Comparison of ENCODE assay signal across 12 mouse cellular contexts in genomic region chr9:106436566-106436965, GRCm38 (mm10). TPM values are rescaled to one million over a fixed set of nuclear protein-coding genes. Genes with fewer than 3 reads are reported as not detected.
A peak's percentile ranks its signal among the peaks of the same experiment; 100 is the strongest.
DNase-seq lines count a peak whose midpoint lies in the region; ATAC-seq and TF ChIP-seq lines count a peak whose summit lies in the region.
"Had no signal": no experiment of that assay in that cellular context is flagged by ENCODE, and none has a peak within 500 bp of the region (broad histone marks: within the 10 kb centered on the region; RNA-seq: fewer than 3 reads in every experiment).

No protein-coding gene starts in this region.

- H3K27me3 ChIP-seq in forebrain, embryonic 13.5 days, result no peaks in the 10 kb centered on the region
- no peaks in the 10 kb centered on the region for H3K27me3 ChIP-seq in forebrain, embryonic 16.5 days (replicated peaks; ENCODE audit: control insufficient read depth, insufficient read depth, low read length)
- peaks cover 7% of the 10 kb centered on the region for H3K27me3 ChIP-seq in megakaryocyte, embryonic 14.5 days (replicated peaks)
- H3K27me3 ChIP-seq in G1E (ENCODE audit: insufficient read depth, low read length), result no peaks in the 10 kb centered on the region
- no peaks in the 10 kb centered on the region for H3K27me3 ChIP-seq in liver, embryonic 13.5 days
- H3K27me3 ChIP-seq: lung, embryonic 15.5 days had no signal

- 89% methylated on average over 9 of the region's 9 CpGs for WGBS in forebrain, embryonic 13.5 days
- 85% methylated on average over 9 of the region's 9 CpGs for WGBS in forebrain, embryonic 16.5 days
- 68% methylated on average over 9 of the region's 9 CpGs for WGBS in liver, embryonic 13.5 days (ENCODE audit: insufficient replicate concordance)

- H3K4me1 ChIP-seq in forebrain, embryonic 13.5 days, result peaks cover 26% of the 10 kb centered on the region
- H3K4me1 ChIP-seq in forebrain, embryonic 16.5 days (replicated peaks; ENCODE audit: control insufficient read depth, insufficient read depth, low read length), result peaks cover 16% of the 10 kb centered on the region
- H3K4me1 ChIP-seq in megakaryocyte, embryonic 14.5 days, result peaks cover 68% of the 10 kb centered on the region
- peaks cover 70% of the 10 kb centered on the region for H3K4me1 ChIP-seq in G1E (ENCODE audit: insufficient read depth, low read depth, low read length)
- H3K4me1 ChIP-seq in liver, embryonic 13.5 days (replicated peaks), result peaks cover 76% of the 10 kb centered on the region

- H3K9ac ChIP-seq in forebrain, embryonic 13.5 days, result 0 out of 2 replicates have a peak overlapping the region, but pooled peaks have one; percentile 30
- H3K9ac ChIP-seq in forebrain, embryonic 16.5 days (replicated peaks; ENCODE audit: low read depth, low read length), result no peak overlapping the region
- no peak overlapping the region for H3K9ac ChIP-seq in liver, embryonic 13.5 days

- DNase-seq in G1E (ENCODE audit: low spot score), result no peak
- DNase-seq in liver, embryonic 13.5 days, result no peak
- DNase-seq in adrenal gland, postnatal 14 days, result no peak
- no peak for DNase-seq in spleen, postnatal 4 days (ENCODE audit: low spot score in 2 of 2)
- DNase-seq: cerebellum, adult 11-12 months; right cerebral cortex, adult 18-20 months; thymus, adult 18-20 months had no signal

- ATAC-seq in forebrain, embryonic 13.5 days, result no peak
- ATAC-seq in forebrain, embryonic 16.5 days, result no peak
- no peak for ATAC-seq in megakaryocyte, adult 5-6 weeks (ENCODE audit: poor library complexity, severe bottlenecking)
- no peak for ATAC-seq in G1E (ENCODE audit: extremely low read depth, insufficient number of reproducible peaks, low FRiP score, poor library complexity, severe bottlenecking)
- ATAC-seq in liver, embryonic 13.5 days (ENCODE audit: low read depth), result no peak

- no peak overlapping the region for H3K4me3 ChIP-seq in forebrain, embryonic 13.5 days
- H3K4me3 ChIP-seq in forebrain, embryonic 16.5 days (replicated peaks; ENCODE audit: low read length), result no peak overlapping the region
- H3K4me3 ChIP-seq in megakaryocyte, embryonic 14.5 days (replicated peaks), result peak overlapping the region; percentile 21
- H3K4me3 ChIP-seq in G1E (ENCODE audit: low read depth, low read length), result peak overlapping the region; percentile 36; the same call in 1 of the 2 replicates
- H3K4me3 ChIP-seq in liver, embryonic 13.5 days (replicated peaks), result no peak overlapping the region
- H3K4me3 ChIP-seq: lung, embryonic 15.5 days had no signal

- no peaks in the 10 kb centered on the region for H3K9me3 ChIP-seq in forebrain, embryonic 13.5 days (replicated peaks)
- no peaks in the 10 kb centered on the region for H3K9me3 ChIP-seq in forebrain, embryonic 16.5 days (ENCODE audit: control insufficient read depth, low read length)
- H3K9me3 ChIP-seq in megakaryocyte, embryonic 14.5 days, result no peaks in the 10 kb centered on the region
- H3K9me3 ChIP-seq in G1E (replicated peaks), result no peaks in the 10 kb centered on the region
- H3K9me3 ChIP-seq in liver, embryonic 13.5 days (replicated peaks), result no peaks in the 10 kb centered on the region
- H3K9me3 ChIP-seq: lung, embryonic 15.5 days had no signal

- no peak for TF ChIP-seq CTCF in G1E (IDR thresholded peaks at IDR 0.05; ENCODE audit: low read depth, low read length)

- H3K36me3 ChIP-seq in forebrain, embryonic 13.5 days (ENCODE audit: poor library complexity, severe bottlenecking), result peaks cover 40% of the 10 kb centered on the region
- peaks cover 10% of the 10 kb centered on the region; the same call in 1 of the 2 replicates for H3K36me3 ChIP-seq in forebrain, embryonic 16.5 days (ENCODE audit: control insufficient read depth, insufficient read depth)
- H3K36me3 ChIP-seq in megakaryocyte, embryonic 14.5 days (replicated peaks; ENCODE audit: low read length), result peaks cover 41% of the 10 kb centered on the region
- peaks cover 61% of the 10 kb centered on the region for H3K36me3 ChIP-seq in G1E (replicated peaks)
- peaks cover 33% of the 10 kb centered on the region for H3K36me3 ChIP-seq in liver, embryonic 13.5 days

- no peak overlapping the region for H3K27ac ChIP-seq in forebrain, embryonic 13.5 days
- H3K27ac ChIP-seq in forebrain, embryonic 16.5 days (ENCODE audit: low read length), result no peak overlapping the region
- no peak overlapping the region for H3K27ac ChIP-seq in liver, embryonic 13.5 days

- no peak overlapping the region for H3K4me2 ChIP-seq in forebrain, embryonic 13.5 days
- H3K4me2 ChIP-seq in forebrain, embryonic 16.5 days (ENCODE audit: low read length), result no peak overlapping the region
- peak overlapping the region; percentile 89 for H3K4me2 ChIP-seq in liver, embryonic 13.5 days

RNA-seq across cellular contexts. Expression of gene Acy1, which starts 1.6 kb away (rescaled TPM):
- 35.8 and 42.2 TPM in 2 replicates for polyA plus RNA-seq in forebrain, embryonic 13.5 days (2015; fragmentation: Nextera tagmentation; extraction: Ambion mirVana)
- polyA plus RNA-seq in forebrain, embryonic 16.5 days (2015; fragmentation: Nextera tagmentation; extraction: Ambion mirVana), result 31.5 and 31.7 TPM in 2 replicates
- 3.3 and 4.4 TPM in 2 replicates for polyA plus RNA-seq in megakaryocyte, embryonic 14.5 days (2012; ENCODE audit: insufficient read depth, low replicate concordance)
- total RNA-seq in megakaryocyte, adult 5-6 weeks (2015), result 1.4 and 4.8 TPM in 2 replicates
- total RNA-seq in megakaryocyte, adult 5-6 weeks (2017), result 3.5 and 4.8 TPM in 2 replicates
- 6.0 and 11.6 TPM in 2 replicates for total RNA-seq in G1E (2014; fragmentation: Nextera tagmentation)
- 11.0 and 17.1 TPM in 2 replicates for total RNA-seq in G1E (2017)
- polyA plus RNA-seq in G1E (2012), result 12.7 and 16.5 TPM in 2 replicates
- polyA plus RNA-seq in liver, embryonic 13.5 days (2015; fragmentation: Nextera tagmentation; extraction: Ambion mirVana), result 31.2 and 32.2 TPM in 2 replicates
- 14.2 and 20.2 TPM in 2 replicates for total RNA-seq in adrenal gland, postnatal 14 days (2021)

RNA-seq across cellular contexts. Expression of gene Rpl29, which starts 7.3 kb away (rescaled TPM):
- polyA plus RNA-seq in forebrain, embryonic 13.5 days (2015; fragmentation: Nextera tagmentation; extraction: Ambion mirVana), result 793 and 845 TPM in 2 replicates
- 564 and 591 TPM in 2 replicates for polyA plus RNA-seq in forebrain, embryonic 16.5 days (2015; fragmentation: Nextera tagmentation; extraction: Ambion mirVana)
- polyA plus RNA-seq in megakaryocyte, embryonic 14.5 days (2012; ENCODE audit: insufficient read depth, low replicate concordance), result 30.4 and 41.5 TPM in 2 replicates
- 1,974 and 2,078 TPM in 2 replicates for total RNA-seq in megakaryocyte, adult 5-6 weeks (2015)
- 1,150 and 1,200 TPM in 2 replicates for total RNA-seq in megakaryocyte, adult 5-6 weeks (2017)
- 149 and 190 TPM in 2 replicates for total RNA-seq in G1E (2014; fragmentation: Nextera tagmentation)
- total RNA-seq in G1E (2017), result 81.1 and 107 TPM in 2 replicates
- polyA plus RNA-seq in G1E (2012), result 29.5 and 38.8 TPM in 2 replicates
- polyA plus RNA-seq in liver, embryonic 13.5 days (2015; fragmentation: Nextera tagmentation; extraction: Ambion mirVana), result 772 and 835 TPM in 2 replicates
- 490 and 599 TPM in 2 replicates for total RNA-seq in adrenal gland, postnatal 14 days (2021)

RNA-seq across cellular contexts. Expression of gene Abhd14b, which starts 10.7 kb away (rescaled TPM):
- polyA plus RNA-seq in forebrain, embryonic 13.5 days (2015; fragmentation: Nextera tagmentation; extraction: Ambion mirVana), result 3.0 and 4.3 TPM in 2 replicates
- 6.2 and 7.7 TPM in 2 replicates for polyA plus RNA-seq in forebrain, embryonic 16.5 days (2015; fragmentation: Nextera tagmentation; extraction: Ambion mirVana)
- polyA plus RNA-seq in megakaryocyte, embryonic 14.5 days (2012; ENCODE audit: insufficient read depth, low replicate concordance), result 2.4 TPM in 1 of 2 replicates, not detected in the other
- 7.7 and 8.2 TPM in 2 replicates for total RNA-seq in megakaryocyte, adult 5-6 weeks (2015)
- 2.9 and 3.2 TPM in 2 replicates for total RNA-seq in megakaryocyte, adult 5-6 weeks (2017)
- total RNA-seq in G1E (2014; fragmentation: Nextera tagmentation) (6.9 and 7.7 TPM in 2 replicates), G1E (2017) (2.6 and 3.1 TPM in 2 replicates)
- polyA plus RNA-seq in G1E (2012), result 2.3 and 3.1 TPM in 2 replicates
- 16.7 and 18.2 TPM in 2 replicates for polyA plus RNA-seq in liver, embryonic 13.5 days (2015; fragmentation: Nextera tagmentation; extraction: Ambion mirVana)
- total RNA-seq in adrenal gland, postnatal 14 days (2021), result 23.6 and 33.1 TPM in 2 replicates

RNA-seq across cellular contexts. Expression of gene Abhd14a, which starts 10.9 kb away (rescaled TPM):
- 40.5 and 50.9 TPM in 2 replicates for polyA plus RNA-seq in forebrain, embryonic 13.5 days (2015; fragmentation: Nextera tagmentation; extraction: Ambion mirVana)
- 72.3 and 81.9 TPM in 2 replicates for polyA plus RNA-seq in forebrain, embryonic 16.5 days (2015; fragmentation: Nextera tagmentation; extraction: Ambion mirVana)
- polyA plus RNA-seq in megakaryocyte, embryonic 14.5 days (2012; ENCODE audit: insufficient read depth, low replicate concordance), result 3.3 and 10.6 TPM in 2 replicates
- 3.2 and 3.9 TPM in 2 replicates for total RNA-seq in megakaryocyte, adult 5-6 weeks (2015)
- total RNA-seq in megakaryocyte, adult 5-6 weeks (2017), result 2.2 and 4.2 TPM in 2 replicates
- 4.8 and 5.7 TPM in 2 replicates for total RNA-seq in G1E (2014; fragmentation: Nextera tagmentation)
- 7.7 and 8.4 TPM in 2 replicates for total RNA-seq in G1E (2017)
- polyA plus RNA-seq in G1E (2012), result 22.4 and 24.0 TPM in 2 replicates
- 24.4 and 26.3 TPM in 2 replicates for polyA plus RNA-seq in liver, embryonic 13.5 days (2015; fragmentation: Nextera tagmentation; extraction: Ambion mirVana)
- 17.1 and 18.4 TPM in 2 replicates for total RNA-seq in adrenal gland, postnatal 14 days (2021)

RNA-seq across cellular contexts. Expression of gene Pcbp4, which starts 16.5 kb away (rescaled TPM):
- 243 and 274 TPM in 2 replicates for polyA plus RNA-seq in forebrain, embryonic 13.5 days (2015; fragmentation: Nextera tagmentation; extraction: Ambion mirVana)
- polyA plus RNA-seq in forebrain, embryonic 16.5 days (2015; fragmentation: Nextera tagmentation; extraction: Ambion mirVana), result 221 and 249 TPM in 2 replicates
- 33.5 and 43.6 TPM in 2 replicates for polyA plus RNA-seq in megakaryocyte, embryonic 14.5 days (2012; ENCODE audit: insufficient read depth, low replicate concordance)
- total RNA-seq in megakaryocyte, adult 5-6 weeks (2015), result 1.5 and 2.9 TPM in 2 replicates
- total RNA-seq in megakaryocyte, adult 5-6 weeks (2017), result 2.4 and 4.0 TPM in 2 replicates
- 9.2 and 9.9 TPM in 2 replicates for total RNA-seq in G1E (2014; fragmentation: Nextera tagmentation)
- total RNA-seq in G1E (2017), result 2.8 and 3.0 TPM in 2 replicates
- 18.9 and 22.1 TPM in 2 replicates for polyA plus RNA-seq in G1E (2012)
- polyA plus RNA-seq in liver, embryonic 13.5 days (2015; fragmentation: Nextera tagmentation; extraction: Ambion mirVana), result 12.7 and 13.2 TPM in 2 replicates
- 24.3 and 32.2 TPM in 2 replicates for total RNA-seq in adrenal gland, postnatal 14 days (2021)

Comparison
In these comparisons a context has a peak if more than half of its experiments do, and no peak if none do; other contexts are left out.
1. H3K4me3 ChIP-seq: peak in megakaryocyte, embryonic 14.5 days (single experiment) and G1E (single experiment); none in forebrain, embryonic 13.5 days (single experiment), forebrain, embryonic 16.5 days (single experiment) and liver, embryonic 13.5 days (single experiment).
2. RNA of gene Rpl29, which starts 7.3 kb away (polyA plus RNA-seq): 793 to 845 TPM in forebrain, embryonic 13.5 days, 772 to 835 TPM in liver, embryonic 13.5 days and 564 to 591 TPM in forebrain, embryonic 16.5 days; 30.4 to 41.5 TPM in megakaryocyte, embryonic 14.5 days and 29.5 to 38.8 TPM in G1E; every median in the first group is over 10 times any median in the second.